Mouse (Mus musculus) urinary bladder, postnatal 36 days (tissue): ENCODE data around the gene Cyp2j12.
"Not testable (repeated sequence)": the region's sequence is repeated elsewhere in the genome, so short reads cannot be mapped to it uniquely, and the experiment has no call there.

Experiments
- DNase-seq, 2 experiments: peaks; one replicate each; pipeline ENCODE4 v3.0.0; 2022; ENCODE audit warnings: low spot score in 2 of 2, mixed read lengths in 1 of 2

The Cyp2j12 gene

DNA sequence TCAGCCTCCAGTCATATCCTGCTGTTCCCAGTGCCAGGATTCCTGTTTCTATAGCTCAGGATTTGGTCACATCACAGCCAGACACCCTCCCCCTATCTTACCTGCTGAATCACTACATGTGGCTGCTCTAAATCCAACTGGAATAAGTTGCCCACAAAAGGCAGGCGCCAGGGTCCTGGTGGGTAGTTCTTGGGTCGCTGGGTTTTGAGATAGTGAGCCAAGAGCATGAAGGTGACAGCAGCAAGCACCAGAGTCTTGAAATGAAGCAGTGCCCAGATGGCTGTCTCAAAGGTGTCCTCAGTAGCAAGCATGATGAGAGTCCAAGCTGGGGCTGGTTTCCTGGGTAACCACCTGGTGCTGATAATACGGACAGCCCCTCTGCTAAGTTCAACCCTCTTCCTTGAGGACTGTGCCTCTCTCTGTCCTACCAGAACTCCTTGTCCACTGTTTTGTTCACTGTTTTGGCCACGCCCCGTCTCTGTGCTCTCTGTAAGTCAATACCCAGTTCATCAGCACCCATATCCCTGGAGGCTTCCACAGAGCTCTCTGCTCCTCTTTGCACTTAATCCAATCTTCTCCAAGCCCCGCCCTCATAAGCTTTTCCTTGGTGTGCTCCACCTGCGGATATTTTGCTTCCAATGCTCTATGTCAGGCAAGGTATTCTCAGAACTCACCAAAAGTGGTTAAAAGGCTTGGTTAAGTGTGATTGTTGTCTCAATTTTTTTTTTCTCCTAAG lies at the start of gene Cyp2j12:
Gene Cyp2j12 (minus strand): TSS at position 421 of the 736 bp plus-strand sequence.
- no peak for DNase-seq

DNA sequence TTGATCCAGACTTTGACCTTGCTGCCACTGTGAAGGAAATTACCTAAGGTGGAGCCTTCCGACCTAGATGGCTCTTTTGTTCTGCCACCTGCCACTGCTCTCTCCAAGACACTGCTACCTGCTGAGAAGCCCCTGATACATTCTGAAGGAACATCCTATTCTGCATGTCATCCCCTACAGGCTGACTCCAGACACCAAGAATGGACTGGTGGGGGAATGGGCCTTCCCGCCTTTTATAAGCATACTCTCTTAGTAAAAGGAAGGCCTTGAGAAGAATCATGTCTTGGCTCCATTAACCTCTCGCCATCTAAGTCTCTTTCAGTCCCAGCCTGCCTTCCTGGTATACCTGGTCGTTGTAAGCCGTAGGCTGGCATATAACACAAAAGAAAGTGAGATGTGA lies 48.4 kb upstream of the Cyp2j12 start:
- not testable (repeated sequence) for DNase-seq

DNA sequence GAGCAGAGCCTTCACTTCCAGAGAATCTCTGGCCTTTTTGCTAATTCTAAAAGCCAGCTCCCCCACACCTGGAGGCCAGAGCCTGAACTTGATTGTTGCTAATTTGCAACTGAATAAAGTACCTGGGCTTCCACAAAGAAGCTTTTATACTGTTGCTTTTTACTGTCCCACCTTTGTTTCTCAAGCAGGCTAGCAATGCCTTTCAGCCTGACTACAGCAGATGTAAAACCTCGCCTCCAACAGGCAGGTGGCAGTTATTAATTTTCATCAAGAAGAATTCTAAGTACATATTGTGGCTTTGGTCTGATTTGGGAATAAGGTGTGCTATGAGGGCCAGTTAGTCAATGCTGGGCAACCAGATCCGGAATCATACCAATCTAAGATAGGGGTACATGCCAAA lies 47.7 kb upstream of the Cyp2j12 start:
- not testable (repeated sequence) for DNase-seq

DNA sequence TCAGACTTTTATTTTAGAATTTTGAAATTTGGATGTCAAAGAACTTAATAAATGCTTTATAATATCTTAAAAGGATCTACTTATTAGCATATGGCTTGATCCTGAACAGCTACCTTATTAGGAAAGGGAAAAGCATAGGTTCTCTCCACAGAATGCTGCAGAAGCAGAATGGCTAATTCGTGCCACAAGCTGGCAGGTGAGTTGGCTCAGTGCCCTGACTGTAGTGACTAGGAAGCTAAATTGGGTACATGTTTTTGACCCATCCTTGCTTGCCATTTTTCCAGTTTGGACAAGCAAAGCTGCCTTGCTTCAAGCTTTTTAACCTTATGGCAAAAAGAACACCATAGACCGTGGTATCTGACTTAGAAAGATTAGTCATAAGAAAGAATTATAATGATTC lies 47.2 kb upstream of the Cyp2j12 start:
- not testable (repeated sequence) for DNase-seq

DNA sequence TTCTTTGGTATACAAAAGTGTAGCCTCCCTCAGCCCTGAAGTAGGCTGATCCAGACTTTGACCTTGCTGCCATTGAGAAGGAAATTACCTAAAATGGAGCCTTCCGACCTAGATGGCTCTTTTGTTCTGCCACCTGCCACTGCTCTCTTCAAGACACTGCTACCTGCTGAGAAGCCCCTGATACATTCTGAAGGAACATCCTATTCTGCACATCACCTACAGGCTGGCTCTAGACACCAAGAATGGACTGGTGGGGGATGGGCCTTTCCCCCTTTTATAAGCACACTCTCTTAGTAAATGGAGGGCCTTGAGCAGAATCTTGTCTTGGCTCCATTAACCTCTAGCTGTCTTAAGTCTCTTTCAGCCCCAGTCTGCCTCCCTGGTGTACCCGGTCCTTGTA lies 43.8 kb upstream of the Cyp2j12 start:
- DNase-seq: not testable (repeated sequence)

DNA sequence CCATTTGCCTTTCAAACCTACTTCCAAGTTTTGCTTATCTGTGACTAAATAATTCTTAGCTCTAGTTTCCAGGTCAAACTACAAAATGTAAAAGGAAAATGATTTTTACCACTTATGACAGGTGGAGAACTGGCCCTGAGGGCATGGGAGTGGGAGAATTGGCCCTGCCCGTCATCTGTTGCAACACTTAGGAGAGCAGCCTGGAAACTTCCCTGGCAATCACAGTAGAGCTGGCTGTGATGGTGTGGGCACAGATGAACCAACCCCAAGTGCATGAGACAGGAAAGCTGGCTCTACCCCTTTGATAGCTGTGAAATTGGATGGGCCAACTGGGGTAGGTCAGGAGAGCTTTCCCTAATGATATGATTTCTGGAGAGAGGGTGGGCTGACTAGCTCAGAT lies 21.9 kb upstream of the Cyp2j12 start:
- DNase-seq: no peak

DNA sequence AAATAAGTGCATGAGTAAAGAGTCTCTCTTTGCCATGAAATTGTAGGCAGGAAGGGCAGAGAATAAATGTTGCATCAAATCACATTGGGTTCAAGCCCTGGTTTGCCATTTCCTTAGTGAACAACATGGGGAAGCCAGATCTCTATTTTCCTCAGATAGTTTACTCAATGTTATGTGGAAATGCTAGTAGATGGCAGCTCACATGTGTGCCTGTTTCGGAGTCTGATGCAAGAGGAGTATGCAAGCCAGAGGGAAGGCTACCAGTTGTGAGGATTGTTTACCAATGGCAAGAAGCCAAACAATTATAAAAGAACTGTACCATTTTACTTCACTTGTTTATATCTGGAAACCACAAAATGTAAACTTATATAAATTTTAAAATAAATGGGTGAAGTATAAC lies 20.6 kb upstream of the Cyp2j12 start:
- DNase-seq: no peak

DNA sequence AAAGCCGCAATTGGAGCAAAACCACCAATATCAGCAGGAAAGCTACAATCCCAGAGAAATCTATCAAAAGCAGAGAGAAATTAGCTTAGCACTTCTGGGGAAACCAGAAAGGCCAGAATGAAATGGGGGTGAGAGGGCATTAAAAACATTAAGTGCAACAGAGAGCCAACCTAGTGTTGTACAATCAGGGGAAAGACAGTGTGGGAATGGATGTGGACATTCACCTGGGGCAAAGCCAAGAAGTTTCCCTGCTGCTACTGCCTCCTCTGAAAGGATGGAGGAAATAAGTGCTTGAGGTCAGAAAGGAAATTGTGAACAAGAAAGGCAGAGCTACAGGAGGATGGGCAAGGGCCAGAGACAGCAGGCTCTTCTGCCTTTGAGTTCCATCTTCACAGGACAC lies 1.7 kb downstream of the Cyp2j12 start:
- DNase-seq: no peak

DNA sequence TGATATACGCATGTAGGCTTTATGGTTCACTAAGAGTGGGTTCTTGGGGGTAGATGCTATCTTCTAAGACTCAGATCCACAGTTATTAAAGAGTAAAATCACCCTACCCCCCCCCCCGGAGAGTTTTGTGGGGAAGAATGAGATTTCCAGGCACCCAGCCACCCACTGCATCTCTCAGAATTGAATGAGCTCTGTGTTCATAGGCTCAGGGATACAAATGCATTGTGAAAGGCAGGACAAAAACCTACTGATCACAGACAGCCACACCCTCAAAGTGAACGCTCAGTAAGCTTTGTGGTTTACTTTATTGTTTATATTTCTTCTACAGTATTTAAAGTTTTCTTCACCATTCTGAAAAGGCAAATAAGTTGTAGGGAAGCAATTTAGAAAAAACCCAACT lies 6.7 kb downstream of the Cyp2j12 start:
- no peak for DNase-seq

DNA sequence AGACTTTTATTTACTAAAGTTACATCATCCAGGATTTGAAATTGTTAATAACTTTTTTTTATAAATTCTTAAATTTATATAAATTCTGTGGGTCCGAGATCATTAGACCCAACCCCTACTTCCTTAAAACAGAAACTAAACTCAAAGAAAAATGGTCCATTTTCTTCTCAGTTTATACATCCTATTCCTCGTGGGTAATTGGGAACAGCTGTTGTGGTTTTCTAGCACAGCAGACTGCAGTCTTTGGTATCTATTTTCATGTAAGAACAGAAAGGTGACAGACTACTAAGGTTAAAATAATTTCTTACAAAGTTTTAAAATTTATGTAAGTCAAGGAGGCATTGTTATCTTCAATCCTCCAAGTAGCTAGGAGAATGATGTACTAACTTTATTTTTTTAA lies 44.1 kb downstream of the Cyp2j12 start:
- DNase-seq: no peak

DNA sequence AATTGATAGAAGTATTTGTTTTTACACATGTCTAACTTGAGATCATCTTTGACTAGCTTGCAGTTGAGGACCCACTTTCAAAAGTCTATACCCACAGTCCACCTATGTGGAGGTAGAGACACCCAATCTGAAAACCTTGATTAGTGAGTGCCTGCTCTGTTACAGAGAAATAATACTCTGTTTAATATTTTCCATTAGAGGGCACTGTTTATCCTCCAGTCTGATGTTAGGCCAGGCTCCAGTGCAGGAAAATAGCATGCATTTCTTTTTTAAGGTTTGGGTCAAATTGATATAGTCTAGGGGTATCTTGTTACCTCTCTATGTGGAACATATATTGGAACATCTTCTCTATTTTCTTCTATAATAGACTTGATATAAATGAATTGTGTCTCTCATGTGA lies 49.1 kb downstream of the Cyp2j12 start:
- no peak for DNase-seq

DNA sequence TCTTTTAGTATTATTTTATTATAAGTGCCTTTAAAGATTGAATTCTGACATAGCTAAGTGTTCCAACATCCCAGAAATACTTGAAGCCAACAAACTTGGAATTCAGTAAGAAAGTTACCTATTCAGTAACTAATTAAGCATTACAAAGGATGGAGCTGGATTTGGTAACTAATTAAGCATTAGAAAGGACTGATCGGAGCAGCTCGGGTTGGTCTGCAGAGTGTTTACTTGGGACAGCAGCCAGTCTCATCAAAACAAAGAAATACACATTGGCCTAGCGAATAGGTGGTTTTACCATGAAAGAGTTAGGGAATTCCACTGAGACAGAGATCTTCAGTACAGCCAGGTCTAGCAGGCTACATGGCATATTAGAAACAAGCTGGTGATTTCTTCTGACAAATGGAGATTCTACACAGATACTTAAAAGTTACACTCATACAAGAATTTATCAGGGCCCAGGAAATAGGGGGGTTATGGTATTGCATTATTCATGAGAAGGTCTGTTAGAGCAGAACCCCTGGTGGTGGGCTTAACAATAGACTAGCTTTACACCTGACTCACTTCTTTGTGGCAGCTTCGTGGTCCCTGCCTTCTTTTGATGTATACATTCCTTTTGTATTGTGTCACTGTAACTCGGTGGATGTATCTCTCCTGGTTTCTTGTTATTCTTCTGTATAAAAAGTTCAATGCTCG lies 51.5 kb downstream of the Cyp2j12 start:
- not testable (repeated sequence) for DNase-seq

DNA sequence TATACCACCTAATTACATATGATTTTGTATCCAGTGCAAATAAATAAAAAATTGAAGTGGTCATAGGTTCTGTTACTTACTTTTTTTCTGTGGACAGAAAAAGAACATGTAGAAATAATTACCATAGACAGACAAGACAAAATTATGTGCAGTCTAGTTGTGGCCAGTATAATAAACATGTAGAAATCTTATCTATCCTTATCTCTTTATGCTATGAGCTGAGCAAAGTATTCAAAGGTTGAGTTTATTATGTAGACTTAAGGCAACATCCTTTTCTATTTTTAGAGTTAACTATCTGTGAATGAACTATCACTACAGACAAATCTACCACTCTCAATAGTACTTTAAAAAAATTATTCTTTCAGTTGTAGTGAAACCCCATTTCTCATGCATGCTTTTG lies 62.6 kb downstream of the Cyp2j12 start:
- DNase-seq: no peak

DNA sequence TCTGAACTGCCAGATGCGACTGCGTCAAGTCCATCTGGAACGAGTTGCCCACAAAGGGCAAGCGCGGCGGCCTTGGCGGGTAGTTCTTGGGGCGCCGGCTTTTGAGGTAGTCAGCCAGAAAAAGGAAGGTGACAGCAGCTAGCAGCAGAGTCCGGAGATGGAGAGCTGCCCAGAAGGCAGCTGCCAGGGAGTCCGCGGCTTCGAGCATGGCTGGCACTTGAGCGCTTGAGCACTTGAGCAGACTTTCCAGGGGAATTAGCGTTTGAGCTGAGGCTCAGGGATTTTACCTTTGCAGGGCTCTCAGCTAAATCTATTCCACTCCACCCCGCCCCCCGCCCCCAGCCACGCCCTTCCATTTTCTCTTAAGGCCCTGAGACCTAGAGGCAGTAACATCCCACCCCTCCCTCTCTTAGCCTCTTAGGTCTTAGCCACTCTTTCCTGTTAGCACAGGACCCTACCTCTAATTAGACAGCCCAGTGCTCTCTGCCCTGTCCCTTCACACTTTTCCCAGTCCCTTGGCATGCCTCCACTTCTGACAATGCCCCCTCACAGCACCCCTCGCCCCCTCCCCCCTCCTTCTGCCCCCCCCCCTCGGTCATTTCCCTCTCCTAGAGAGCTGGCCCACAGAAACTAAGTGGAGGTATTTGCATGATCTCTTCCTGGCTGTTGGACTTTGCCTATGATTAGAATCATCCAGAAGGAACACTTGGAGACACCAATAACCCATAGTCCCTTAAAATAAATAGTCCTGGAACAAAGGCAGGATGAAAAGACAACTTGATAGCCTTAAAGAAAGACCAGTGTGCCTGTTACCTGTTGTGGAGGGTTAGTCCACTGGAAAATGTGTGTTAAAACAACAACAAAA lies 63.5 kb downstream of the Cyp2j12 start, which contains the start of gene Cyp2j13:
Gene Cyp2j13 (minus strand): TSS at position 286 of the 865 bp plus-strand sequence.
- DNase-seq: no peak

DNA sequence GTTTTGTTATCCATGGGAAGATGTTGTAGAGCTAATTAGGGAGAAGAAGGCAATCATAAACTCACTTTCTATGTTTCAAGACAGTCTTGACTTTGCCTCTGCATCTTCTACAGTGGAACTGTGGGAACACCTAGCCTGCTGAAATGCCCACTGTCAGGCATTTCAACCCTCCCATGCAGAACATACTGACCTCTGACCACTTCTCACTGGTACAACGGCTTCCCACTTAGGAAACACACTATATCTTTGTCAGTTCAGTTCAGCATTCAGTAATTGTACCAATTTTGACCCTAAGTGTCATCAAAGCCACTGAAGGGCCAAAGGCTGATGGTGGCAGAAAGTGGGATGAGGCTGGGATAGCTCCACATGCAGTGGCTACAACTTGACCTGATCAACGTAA lies 78.9 kb downstream of the Cyp2j12 start:
- no peak for DNase-seq

DNA sequence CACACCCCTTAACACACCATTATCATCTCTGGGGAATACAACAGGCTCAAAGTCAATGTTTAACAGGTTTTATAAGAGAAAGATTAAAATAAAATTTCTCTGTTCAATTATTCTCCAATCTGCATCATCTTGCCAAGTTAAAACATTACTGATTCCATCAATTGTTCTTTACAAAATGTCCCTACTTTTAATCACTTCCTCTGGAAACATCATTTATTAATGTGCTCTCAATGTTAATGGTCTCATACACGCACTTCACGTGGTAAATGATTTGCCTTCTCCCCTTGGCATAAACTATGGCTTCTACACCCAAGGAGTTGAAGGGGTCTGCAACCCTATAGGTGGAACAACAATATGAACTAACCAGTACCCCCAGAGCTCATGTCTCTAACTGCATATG lies 80.8 kb downstream of the Cyp2j12 start:
- no peak for DNase-seq
